Mouse (Mus musculus) spleen, adult 18-20 months (tissue): ENCODE results near the gene Prr7.

Experiments
- DNase-seq, 2 experiments: peaks; one replicate each; pipeline ENCODE4 v3.0.0; 2022; ENCODE audit warnings: mixed read lengths in 2 of 2

Prr7 gene

DNA sequence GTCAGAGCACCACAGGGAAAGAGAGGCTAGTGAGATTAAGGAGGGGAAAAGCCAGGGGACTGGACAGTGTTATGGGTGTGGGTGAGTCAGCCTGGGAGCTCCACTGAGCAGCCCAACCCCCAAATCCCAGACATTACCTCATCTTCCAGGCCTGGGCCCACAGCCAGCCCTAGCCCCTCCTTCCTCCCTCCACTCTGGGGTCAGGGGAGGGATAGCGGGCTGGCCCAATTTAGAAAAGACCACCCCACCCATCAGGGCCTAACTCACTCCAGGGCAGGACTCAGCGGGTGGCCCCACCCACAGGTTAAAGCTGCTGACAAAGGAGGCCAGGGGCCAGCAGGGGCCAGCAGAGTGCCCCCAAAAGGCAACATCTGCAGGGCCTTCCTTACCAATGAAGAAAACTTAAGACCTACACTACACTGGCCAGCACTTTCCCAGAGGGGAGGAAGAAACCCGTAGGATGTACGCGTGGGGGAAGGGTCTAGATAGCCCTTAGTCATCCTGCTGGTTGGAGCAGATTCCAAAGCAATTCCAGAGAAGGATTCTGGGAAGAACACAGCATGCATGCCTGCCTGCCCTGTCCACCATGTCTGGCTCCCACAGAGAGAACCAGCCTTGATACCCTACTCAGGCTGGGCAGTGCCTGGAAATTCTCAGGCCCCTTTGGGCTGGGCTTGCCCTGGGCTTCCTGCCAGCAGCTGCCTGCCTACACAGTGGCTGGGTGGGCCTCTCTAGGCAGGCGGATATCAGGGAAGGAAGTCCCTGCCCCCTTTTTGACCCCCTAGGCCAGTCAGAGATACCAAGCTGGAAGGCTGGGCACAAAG is 46.8 kb downstream of the Prr7 start:
- no peak for DNase-seq

DNA sequence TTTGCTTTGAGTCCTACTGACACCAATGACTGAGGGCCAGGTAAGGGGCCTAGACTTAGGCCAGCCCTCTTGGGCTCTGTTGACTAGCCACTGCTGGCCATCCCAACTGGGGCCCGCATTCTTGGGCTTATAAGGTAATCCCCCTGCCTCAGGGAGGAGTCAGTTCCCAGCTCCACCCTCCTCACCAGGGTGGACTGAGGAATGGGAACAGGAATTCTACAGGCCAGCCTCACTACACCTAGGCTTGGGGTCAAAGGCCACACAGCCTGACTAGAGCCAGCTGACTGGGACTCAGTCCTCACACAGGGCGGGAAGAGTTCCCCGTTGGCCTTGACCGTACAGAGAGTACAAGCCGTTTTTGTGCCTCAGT is 47.4 kb downstream of the Prr7 start:
- DNase-seq: no peak

GRCm38 (mm10) chr13:55512379-55513031 is 48.4 kb downstream of the Prr7 start:
- DNase-seq: no peak

GRCm38 (mm10) chr13:55513111-55513748 is 49.2 kb downstream of the Prr7 start, which contains the start of gene Pdlim7:
Gene Pdlim7 (minus strand): TSS chr13:55513676.
- DNase-seq: peak; percentile 77 to 91

- DNase-seq: no peak
Observed at GRCm38 (mm10) chr13:55513828-55514227, 49.8 kb downstream of the Prr7 start.

- peak; percentile 65 to 89 for DNase-seq
Observed at GRCm38 (mm10) chr13:55516955-55517354, 52.9 kb downstream of the Prr7 start.

GRCm38 (mm10) chr13:55519606-55520005 is 55.5 kb downstream of the Prr7 start:
- no peak for DNase-seq

- DNase-seq: no peak
Observed at GRCm38 (mm10) chr13:55522730-55523129, 58.7 kb downstream of the Prr7 start.
